Mouse (Mus musculus) ES-E14 (cell line): Measurements from ENCODE around the gene Rad9a.

Experiments
- CHD2 ChIP-seq: IDR thresholded peaks from 2 replicates; pipeline ENCODE4 v1.6.1; 2014; ENCODE audit warnings: mild to moderate bottlenecking, low read depth, low read length, inconsistent platforms
- ZC3H11A ChIP-seq: IDR thresholded peaks from 2 replicates; pipeline ENCODE4 v1.6.1; 2012; ENCODE audit warnings: low read depth, mild to moderate bottlenecking, inconsistent platforms, low read length, borderline replicate concordance

DNA sequence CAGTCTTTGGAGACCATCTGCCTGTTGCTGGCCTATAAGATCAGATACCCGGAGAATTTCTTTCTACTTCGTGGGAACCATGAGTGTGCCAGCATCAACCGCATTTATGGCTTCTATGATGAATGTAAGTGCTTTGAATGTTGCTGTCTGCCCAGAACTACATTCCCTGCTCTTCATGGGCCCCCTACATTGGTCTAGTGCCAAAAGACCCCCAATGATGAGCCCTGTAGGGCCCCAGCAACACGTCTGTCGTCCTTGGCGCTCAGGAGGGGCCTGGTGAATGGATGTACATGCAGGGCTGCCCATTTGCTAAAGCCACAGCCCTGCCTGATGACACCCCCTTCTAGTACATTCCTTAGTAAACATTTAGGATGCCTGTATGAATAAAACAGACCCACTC is 8.3 kb downstream of the Rad9a start:
- TF ChIP-seq CHD2 (no peak), ZC3H11A (no peak)
